Mouse (Mus musculus) mammary gland, adult 2 months (tissue): Measurements from ENCODE around the gene Nrbf2. TPM values are rescaled to one million over a fixed set of nuclear protein-coding genes. Genes with fewer than 3 reads are reported as not detected.

Source experiments
- polyA plus RNA-seq: library from polyadenylated mRNA; depleted of rRNA; stranded (reverse); fragments of >200 nt; gene quantifications from 2 replicates; pipeline ENCODE4 v1.2.3, GENCODE M21; 2012; ENCODE audit warnings: low replicate concordance; rRNA removed

The Nrbf2 gene
- polyA plus RNA-seq = 8.1 and 11.8 TPM in 2 replicates

DNA sequence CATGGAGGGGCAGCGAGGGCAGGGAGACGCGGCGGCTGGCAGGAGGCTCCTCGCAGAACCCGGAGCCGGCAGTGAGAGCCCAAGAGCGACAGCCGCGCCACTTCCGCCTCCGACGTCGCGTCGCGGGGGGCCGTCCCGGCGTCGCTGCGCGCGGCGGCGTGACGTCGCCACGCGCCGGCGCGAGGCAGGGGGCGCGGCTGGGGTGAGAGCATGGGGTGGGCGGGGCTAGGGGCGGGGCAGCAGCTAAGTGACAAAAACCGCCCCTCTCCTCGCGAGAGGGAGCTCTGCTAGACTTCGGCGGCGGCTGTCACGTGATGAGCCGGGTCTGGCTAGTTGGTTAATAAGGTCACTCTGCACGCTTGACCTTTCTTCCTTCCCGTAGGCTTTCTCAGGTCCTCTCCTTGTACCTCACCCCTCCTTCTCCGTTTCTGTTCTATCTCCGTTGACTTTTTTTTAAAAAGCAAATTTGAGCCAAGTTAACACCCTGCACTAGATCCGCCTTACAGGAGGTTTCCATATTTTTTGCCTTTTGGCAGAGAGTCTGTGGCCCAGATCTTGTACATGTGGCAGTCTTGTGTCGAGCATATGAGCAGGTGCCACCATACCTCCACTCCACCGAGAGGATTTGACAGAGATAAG, at the start of gene Nrbf2:
Gene Nrbf2, minus strand, starts transcription at position 130 of the 639 bp plus-strand sequence.

Other genes starting within 250 kb of the Nrbf2 start
- gene Jmjd1c, start 189.2 kb downstream of the Nrbf2 start, polyA plus RNA-seq = 15.7 and 18.2 TPM in 2 replicates
- gene Reep3, start 188.4 kb downstream of the Nrbf2 start, polyA plus RNA-seq = 14.6 and 29.8 TPM in 2 replicates